Mouse (Mus musculus) cerebellum, adult 11-12 months (tissue): ENCODE results near the gene Arl6.

Experiments
- DNase-seq: peaks from one replicate; pipeline ENCODE4 v3.0.0; 2022

Arl6 gene

DNA sequence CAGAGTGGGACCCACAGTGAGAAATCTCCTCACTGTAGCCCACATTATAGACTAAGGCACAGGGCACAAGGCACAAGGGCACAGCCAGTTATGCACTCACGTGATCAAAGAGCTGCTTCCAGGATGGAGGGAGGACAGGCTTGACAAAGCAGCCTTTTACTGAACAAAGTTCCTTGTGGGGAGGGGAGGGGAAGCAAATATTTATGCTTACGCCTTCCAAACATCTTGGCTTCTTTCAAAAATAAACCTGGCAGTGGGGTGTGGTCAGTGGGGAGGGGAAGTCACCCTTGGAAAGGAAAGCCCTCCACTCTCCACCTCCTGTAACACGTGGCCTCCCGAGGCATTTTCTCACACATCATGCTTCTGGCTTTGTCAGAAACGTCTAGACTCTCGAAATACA lies 52.9 kb downstream of the Arl6 start:
- DNase-seq: no peak

DNA sequence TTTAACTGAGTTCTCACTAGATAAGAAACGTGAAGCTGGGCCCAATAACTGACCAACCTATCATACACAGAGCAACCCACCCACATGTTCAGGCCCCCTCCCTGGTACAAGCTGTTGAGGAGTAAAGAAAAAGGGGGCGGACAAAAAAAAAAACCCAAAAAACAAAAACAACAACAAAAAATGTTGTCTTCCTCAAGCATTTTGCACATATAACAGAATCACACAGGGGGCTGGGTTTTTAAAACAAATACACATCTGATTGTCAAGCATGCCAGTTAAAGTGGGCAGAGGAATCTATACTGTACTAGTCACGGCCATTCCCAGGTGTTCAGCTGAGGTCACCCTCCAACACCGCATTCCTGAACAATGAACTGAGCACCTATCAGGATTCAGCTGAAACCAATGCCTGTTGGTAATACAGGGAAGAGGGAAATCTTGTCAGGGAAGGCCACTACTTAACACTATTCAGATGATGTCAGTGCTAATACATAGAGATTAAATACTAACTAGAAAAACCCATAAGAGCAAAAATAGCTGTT lies 53.4 kb downstream of the Arl6 start:
- no peak for DNase-seq

DNA sequence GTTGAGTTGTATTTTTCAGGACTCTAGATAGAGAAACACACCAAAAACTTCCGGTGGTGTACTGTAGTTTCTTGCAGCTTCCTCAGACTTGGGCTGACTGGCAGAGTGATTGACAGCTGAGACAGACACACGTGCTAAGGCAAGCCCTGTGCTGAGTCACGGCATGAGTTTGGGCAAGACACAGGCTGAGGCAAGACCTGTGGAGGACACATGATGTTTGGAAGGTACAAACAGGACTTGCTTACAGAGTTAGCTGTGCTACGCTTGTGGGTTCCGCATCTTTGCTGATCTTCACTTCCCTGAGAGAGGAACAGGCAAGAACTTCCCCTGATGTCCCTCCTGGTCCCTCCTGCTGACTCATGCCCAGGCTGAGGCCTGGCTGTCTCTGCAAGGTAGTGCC lies 55.7 kb downstream of the Arl6 start:
- DNase-seq: no peak

DNA sequence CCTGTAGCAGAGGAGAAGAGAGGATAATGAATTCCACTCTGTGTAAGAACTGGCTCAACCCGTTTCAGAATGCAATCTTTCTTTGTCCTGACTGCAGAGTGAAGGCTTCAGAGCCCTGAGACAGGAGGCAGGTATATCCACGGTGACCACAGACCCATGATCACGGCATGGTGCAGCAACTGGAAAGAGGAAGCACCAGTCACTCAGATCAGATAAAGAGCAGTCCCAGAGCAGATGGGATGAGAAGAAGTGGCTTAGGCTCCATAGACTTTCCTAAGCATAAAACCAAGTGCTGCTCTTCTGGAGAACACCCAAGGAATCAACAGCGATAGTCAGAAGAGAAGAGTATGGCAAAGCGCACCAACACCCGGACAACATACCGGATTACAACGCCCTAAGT lies 60.0 kb downstream of the Arl6 start:
- no peak for DNase-seq

DNA sequence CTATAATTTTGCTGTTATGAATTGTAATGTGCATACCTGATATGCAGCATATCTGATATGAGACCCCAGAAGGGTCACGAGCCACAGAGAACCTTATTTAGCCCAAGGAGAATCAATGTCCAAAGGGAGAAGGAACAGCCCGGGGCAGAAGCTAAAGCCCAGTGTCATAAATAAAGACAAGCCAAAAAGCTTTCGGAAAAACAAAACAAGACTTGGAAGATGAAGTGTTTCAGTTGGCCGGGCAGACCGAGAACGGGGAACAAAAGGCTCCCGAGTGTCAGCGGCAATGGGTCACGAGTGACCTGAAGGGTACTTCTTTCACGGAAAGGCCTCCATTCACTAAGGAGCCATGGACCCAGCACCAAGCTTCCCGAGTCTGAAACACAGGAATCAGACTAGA lies 65.2 kb downstream of the Arl6 start:
- DNase-seq: no peak

DNA sequence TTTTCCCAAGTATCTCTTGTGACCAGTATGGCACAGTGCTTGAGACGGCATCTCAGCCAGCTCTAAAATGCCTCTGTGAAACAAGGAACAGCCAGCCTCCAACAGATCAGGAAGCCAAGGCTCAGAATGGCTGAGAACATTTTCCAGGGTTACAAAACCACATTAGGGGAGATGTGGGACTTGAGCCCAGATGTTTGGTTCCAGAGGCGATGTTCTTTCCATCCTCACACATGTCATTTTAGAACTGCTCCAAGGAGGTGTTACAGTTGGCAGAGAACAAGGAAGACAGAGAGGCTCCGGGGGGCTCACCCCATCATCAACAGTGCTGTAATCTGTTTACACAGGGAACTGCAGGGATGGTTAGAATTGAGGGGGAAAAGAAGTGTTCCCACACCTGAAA lies 66.5 kb downstream of the Arl6 start:
- DNase-seq: no peak

DNA sequence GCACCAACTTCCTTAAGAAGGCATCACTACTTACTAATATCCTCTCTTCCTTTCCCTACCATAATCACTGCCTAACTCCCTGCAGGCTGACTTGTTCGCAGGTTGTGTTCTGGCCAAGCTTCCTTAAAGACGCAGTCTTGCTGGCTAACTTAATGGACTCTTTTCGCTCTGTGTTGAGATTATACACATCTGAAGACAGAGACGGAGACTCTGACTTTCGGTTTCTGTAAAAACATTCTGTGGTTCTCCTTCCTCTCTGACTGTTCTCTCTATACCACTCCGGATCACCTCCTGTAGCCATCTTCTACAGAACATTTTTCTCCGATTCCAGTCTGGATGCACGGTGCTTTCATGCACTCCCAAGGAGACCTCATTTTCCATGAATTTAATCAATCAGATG lies 68.4 kb downstream of the Arl6 start:
- no peak for DNase-seq

DNA sequence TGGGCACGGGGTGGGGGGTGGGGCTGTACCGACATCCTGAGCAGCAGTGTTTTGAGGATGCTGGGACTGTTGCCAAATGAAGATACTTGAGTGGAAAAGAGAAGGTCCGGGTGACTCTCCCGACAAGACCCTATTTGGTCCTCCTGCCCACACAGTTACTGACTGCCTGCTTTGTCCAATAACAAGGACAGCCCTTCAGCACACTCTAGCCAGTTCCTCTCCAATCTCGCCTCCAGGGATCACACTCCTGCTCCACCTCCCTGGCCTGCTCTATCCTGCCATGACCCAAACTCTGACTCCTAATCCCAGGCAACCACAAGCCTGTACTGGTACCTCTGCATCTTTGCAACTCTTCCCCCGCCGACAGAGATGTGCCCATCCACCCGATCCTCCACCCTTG lies 69.4 kb downstream of the Arl6 start:
- no peak for DNase-seq

DNA sequence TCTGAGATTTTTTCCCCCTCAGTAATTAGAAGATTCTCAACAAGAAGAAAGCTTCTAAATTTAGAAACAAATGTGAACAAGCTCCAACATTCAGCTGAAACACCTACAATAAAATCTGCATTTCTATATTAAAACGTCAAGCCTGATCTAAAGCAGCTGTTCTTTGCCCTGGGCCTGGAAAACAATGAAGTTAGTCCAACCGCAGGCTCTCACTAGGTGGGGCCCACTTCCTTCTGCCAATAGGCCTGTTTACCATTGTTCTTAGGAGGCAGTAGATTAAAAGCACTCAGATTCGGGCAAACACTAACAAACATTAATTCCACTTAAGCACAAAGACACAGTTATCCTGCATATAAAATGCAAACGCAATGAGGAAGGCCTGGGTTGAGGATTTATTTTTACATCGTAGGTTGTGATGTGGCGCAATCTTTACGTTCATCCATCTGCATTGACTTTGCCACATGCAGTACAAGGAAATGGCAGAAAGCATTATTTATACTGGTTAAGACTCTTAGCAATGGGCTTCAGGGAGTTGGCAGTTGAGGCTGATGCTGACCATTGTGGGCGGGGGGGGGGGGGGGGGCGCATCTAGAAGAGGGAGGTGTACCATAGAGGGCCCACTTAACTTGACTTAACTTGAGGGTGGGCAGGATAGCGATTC lies 71.3 kb downstream of the Arl6 start:
- no peak for DNase-seq

DNA sequence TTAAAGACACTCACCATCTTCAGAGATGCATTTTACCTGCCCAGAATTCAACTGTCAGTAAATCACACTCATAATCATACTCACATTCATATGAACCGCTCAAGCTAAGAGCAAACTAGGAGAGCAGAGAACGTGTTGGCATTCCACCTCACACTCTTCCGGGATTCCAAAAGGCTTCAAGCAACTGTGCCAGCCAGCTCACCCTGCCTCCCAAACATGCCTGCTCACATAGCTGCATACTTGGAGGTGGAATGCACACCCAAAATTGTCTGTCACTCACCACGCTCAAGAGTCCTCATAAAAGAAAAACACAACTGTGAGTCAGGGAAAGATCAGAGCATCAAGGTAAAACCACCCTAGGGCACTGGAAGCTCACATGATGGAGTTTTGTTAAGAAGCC lies 72.8 kb downstream of the Arl6 start:
- no peak for DNase-seq

DNA sequence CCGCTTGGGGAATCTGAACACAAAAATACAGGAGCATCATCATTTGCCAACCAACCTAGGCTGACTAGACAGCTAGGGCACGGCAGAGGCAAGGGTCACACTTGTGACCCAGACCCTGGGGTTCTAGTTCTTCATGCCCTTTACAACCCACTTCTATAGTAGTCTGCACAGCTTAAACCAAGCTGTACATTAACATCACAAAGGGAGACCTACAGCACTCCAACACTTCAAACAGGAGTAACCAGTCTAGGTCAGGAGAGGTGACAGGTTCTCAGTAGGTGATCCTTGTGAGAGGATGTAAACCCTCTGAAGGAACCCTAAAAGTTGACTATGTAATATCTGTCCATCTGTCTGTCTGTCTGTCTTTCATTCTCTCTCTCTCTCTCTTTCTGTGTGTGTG lies 73.6 kb downstream of the Arl6 start:
- DNase-seq: no peak

DNA sequence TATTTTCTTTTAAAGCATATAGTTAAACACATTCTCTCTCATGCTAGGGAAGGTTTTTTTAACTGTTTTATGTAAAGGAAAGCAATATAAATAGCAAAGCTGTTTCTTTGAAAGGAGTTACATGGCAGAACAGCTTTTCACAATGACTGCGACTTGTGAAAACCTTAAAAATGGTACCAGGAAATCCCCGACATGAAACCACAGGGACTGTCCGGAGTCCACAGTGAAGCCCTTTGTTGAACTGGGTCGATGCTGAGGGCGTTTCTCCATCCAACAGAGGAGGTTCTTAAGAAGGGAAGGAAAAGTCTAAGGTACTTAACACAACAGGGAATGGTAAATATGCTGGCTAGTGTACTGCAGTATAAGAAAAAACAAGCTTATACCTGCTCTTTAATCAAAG lies 75.2 kb downstream of the Arl6 start:
- DNase-seq: no peak
